Mouse (Mus musculus) embryonic fibroblast, embryonic 13.5 days (primary cell): ENCODE results near the gene Gm10228.
"Not testable (repeated sequence)": the region's sequence is repeated elsewhere in the genome, so short reads cannot be mapped to it uniquely, and the experiment has no call there.

Experiments
- CTCF ChIP-seq: IDR thresholded peaks from 2 replicates; pipeline ENCODE4 v1.5.1; 2011; ENCODE audit warnings: mild to moderate bottlenecking, control low read depth, low read length, moderate library complexity, borderline replicate concordance; ENCODE audit not compliant: insufficient read depth
- POLR2A ChIP-seq: IDR thresholded peaks from 2 replicates; pipeline ENCODE4 v1.6.1; 2011; ENCODE audit warnings: low read depth, mild to moderate bottlenecking, control low read depth, low read length, moderate library complexity

DNA sequence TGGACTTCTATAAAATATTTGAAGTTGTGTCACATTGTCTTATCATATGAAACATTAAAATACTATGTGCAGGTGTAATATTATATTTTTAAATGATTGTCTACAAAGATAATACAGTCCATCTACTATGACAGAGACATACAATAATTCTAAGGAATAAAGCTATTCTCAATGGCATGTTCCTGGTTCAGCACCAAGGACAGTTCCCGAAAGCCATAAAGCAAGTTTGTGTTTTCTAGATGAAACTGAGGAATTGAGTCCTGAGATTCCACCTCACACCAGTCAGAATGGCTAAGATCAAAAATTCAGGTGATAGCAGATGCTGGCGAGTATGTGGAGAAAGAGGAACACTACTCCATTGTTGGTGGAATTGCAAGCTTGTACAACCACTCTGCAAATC, 29.8 kb upstream of the Gm10228 start:
- TF ChIP-seq CTCF, POLR2A: not testable (repeated sequence)
